Mouse (Mus musculus) hindbrain, embryonic 11.5 days (tissue): Measurements from ENCODE around the gene Tgfa. TPM values are rescaled to one million over a fixed set of nuclear protein-coding genes. Genes with fewer than 3 reads are reported as not detected.

Experiments
- ATAC-seq: fragments of 200-750 bp; cut with Nextera tagmentation; 2 replicates; pipeline ENCODE4 v1.8.0; 2017; ENCODE audit warnings: mild to moderate bottlenecking, moderate TSS enrichment, moderate library complexity; ENCODE audit not compliant: low FRiP score
- DNase-seq: peaks from one replicate; pipeline ENCODE4 v3.0.0-alpha.2; 2015; ENCODE audit warnings: low spot score
- H3K27ac ChIP-seq: fragments of 300-500 bp; sonication (generic); 2 replicates; pipeline ENCODE4 v1.5.1; 2014; ENCODE audit warnings: mild to moderate bottlenecking, low read depth, low read length
- H3K27me3 ChIP-seq: fragments of 300-500 bp; sonication (generic); 2 replicates; pipeline ENCODE4 v1.6.1; 2014; ENCODE audit warnings: mild to moderate bottlenecking, low read length, moderate library complexity, mixed read lengths; ENCODE audit not compliant: control insufficient read depth, insufficient read depth
- H3K36me3 ChIP-seq: fragments of 300-500 bp; sonication (generic); 2 replicates; pipeline ENCODE4 v1.6.1; 2014; ENCODE audit warnings: mild to moderate bottlenecking, low read length, moderate library complexity, mixed read lengths; ENCODE audit not compliant: control insufficient read depth, insufficient read depth
- H3K4me1 ChIP-seq: fragments of 300-500 bp; sonication (generic); replicated peaks from 2 replicates; pipeline ENCODE4 v1.6.1; 2014; ENCODE audit warnings: low read length, mixed read lengths; ENCODE audit not compliant: control insufficient read depth, insufficient read depth
- H3K4me2 ChIP-seq: fragments of 300-500 bp; sonication (generic); replicated peaks from 2 replicates; pipeline ENCODE4 v1.6.1; 2014; ENCODE audit warnings: mild to moderate bottlenecking, low read depth, low read length
- H3K4me3 ChIP-seq: fragments of 300-500 bp; sonication (generic); 2 replicates; pipeline ENCODE4 v1.5.1; 2014; ENCODE audit warnings: low read depth, low read length
- H3K9ac ChIP-seq: fragments of 300-500 bp; sonication (generic); 2 replicates; pipeline ENCODE4 v1.6.1; 2014; ENCODE audit warnings: low read depth, low read length
- H3K9me3 ChIP-seq: fragments of 300-500 bp; sonication (generic); 2 replicates; pipeline ENCODE4 v1.6.1; 2016; ENCODE audit warnings: low read length; ENCODE audit not compliant: control insufficient read depth
- WGBS: fragments of 180-500 bp; shearing (Covaris S2); extraction: QIAGEN DNeasy Blood & Tissue Kit; methylation state at CpG from one replicate; pipeline ENCODE4 v1.1.7; 2014; 5-methylcytosine and 5-hydroxymethylcytosine counted together
- polyA plus RNA-seq: library from polyadenylated mRNA; unstranded; fragments of >200 nt; fragmentation: Nextera tagmentation; extraction: Ambion mirVana; gene quantifications from 2 replicates; pipeline ENCODE4 v1.2.1, GENCODE M21; 2014

Gene Tgfa
- polyA plus RNA-seq, 1 experiment from 2014 or later = 2.5 TPM

DNA sequence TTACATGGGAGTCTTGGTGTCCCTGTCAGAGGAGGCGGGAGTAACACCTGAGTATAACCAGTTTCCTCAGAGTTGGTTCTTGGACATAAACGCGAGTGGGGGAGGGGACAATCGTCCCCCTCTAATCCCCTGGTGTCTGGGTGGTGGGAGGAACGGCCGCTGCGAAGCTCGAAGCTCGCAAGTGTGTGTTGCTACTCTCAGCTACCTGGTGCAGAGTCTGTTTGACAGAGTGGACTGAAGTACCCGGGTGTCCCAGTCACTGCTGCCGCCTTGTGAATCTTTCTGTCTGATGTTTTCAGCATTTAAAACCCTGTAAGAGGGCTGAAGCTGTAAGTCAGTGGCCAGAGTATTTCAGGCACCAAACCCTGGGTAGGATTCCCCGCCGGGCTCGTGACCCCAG, 1.0 kb downstream of the Tgfa start:
- Histone ChIP-seq H3K9me3 (no peaks in the 10 kb centered on the region), H3K4me2 (peak overlapping the region; percentile 98), H3K4me3 (peak overlapping the region; percentile 74), H3K9ac (no peak overlapping the region), H3K4me1 (0 out of 2 replicates have a peak, but pooled peaks cover 3% of the 10 kb centered on the region), H3K36me3 (no peaks in the 10 kb centered on the region), H3K27ac (no peak overlapping the region), H3K27me3 (peaks cover 21% of the 10 kb centered on the region; the same call in 1 of the 2 replicates)
- ATAC-seq = no peak
- WGBS = 7% methylated on average over 14 of the region's 14 CpGs
- peak; percentile 39 for DNase-seq

DNA sequence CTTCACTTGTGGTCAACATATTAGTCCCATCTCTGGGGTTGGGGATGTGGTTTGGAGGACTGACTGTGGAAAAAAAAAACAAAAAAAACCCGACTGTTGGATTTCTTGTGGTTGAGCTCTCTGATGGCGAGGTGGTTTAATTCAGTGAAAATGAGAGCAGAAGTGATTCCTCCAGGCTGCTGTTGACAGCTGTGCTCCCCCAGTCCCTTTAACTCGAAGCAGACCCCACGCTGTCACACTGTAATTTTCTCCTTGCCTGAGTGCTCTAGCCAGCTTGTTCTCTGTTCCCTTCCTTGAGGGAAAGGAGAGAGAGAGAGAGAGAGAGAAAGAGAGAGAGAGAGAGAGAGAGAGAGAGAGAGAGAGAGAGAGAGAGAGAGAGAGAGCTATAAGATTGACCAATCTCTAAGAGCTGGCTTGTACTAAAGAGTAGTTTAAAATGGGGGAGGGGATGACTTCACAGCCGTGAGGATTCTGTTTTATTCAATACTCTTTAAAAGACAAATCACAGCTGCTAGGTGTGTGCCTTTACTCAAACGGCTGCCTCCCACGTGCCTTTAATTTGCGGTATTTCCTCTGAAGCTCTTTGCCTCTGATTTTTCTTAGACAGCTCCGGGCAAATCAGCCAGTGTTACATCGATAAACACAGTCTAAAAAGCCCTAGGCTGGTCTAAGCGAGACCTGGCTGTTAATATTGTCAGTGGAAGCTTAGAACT, 2.3 kb downstream of the Tgfa start:
- H3K4me3 ChIP-seq = no peak overlapping the region
- H3K4me1 ChIP-seq = 0 out of 2 replicates have a peak, but pooled peaks cover 3% of the 10 kb centered on the region
- WGBS = 41% methylated on average over 11 of the region's 11 CpGs
- H3K27ac ChIP-seq = no peak overlapping the region
- no peak for DNase-seq
- no peaks in the 10 kb centered on the region for H3K9me3 ChIP-seq
- H3K4me2 ChIP-seq = no peak overlapping the region
- peaks cover 21% of the 10 kb centered on the region; the same call in 1 of the 2 replicates for H3K27me3 ChIP-seq
- no peaks in the 10 kb centered on the region for H3K36me3 ChIP-seq
- ATAC-seq = no peak
- H3K9ac ChIP-seq = no peak overlapping the region

DNA sequence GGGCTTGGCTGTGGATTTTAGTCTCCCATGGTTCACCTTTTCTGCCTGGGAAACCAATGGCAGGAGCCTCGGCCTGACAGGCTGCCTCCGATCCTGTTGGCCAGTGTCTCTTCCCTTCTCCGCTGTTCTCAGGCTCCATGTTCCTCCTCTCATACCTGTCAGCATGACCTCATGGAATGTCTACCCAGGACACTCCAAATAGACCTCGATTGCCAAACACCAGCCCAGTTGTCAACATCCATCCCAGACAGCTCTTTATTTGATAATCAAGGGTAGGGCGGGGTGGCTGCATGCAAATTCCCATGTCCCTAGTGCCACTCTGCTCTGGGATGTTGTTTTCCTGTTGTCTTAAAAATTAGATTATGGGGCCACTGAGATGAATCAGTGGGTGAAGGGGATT, 5.9 kb downstream of the Tgfa start:
- Histone ChIP-seq H3K27ac (no peak overlapping the region), H3K4me1 (0 out of 2 replicates have a peak, but pooled peaks cover 2% of the 10 kb centered on the region), H3K36me3 (no peaks in the 10 kb centered on the region), H3K9ac (no peak overlapping the region), H3K9me3 (no peaks in the 10 kb centered on the region), H3K4me3 (no peak overlapping the region), H3K27me3 (peaks cover 10% of the 10 kb centered on the region; the same call in 1 of the 2 replicates), H3K4me2 (no peak overlapping the region)
- 81% methylated on average over 5 of the region's 5 CpGs for WGBS
- ATAC-seq = no peak
- DNase-seq = no peak

DNA sequence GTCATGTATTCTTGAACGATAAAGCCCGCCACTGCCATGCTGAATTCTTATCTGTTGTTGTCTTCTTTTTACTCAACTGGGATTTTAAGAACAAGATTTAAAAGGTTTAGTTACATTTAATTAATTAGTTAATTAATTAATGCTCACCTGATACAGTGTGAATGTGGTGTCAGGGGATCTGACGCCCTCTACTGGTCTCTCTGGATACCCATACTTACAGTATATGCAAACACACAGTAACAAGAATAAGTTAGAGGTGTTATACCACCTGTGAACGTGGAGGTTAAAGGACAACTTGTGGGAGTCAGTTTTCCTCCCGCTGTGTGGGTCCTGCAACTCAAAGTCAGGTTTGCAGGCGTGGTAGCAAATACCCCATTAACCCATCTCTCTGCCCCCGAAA, 8.1 kb downstream of the Tgfa start:
- 78% methylated on average over 7 of the region's 7 CpGs for WGBS

DNA sequence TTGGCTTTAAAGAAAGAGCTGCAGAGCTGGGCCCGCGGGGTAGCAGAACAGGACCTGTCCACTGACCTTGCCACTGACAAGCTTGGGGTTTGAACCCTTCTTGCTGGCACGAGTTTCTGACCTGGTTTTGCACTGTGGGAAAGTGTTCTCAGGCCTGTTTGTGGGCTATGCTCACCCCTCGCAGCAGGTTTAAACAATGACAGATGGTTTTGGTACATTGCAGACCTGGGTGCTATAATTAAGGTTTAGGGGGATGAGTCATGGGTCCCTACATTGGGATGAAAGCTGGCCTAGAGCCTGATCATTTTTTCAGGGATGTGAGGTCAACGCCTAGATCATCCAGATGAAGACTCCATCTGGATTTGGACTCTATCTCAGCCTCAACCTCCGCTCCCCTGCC, 11.0 kb downstream of the Tgfa start:
- 92% methylated on average over 6 of the region's 6 CpGs for WGBS
- H3K9me3 ChIP-seq = no peaks in the 10 kb centered on the region

More for the DNA sequence above, 8.1 kb downstream of the Tgfa start:
- H3K4me1 ChIP-seq = no peaks in the 10 kb centered on the region
- H3K9me3 ChIP-seq = no peaks in the 10 kb centered on the region
- no peak overlapping the region for H3K9ac ChIP-seq
- no peak overlapping the region for H3K27ac ChIP-seq
- ATAC-seq (no peak), DNase-seq (no peak)
- H3K4me3 ChIP-seq = no peak overlapping the region
- no peaks in the 10 kb centered on the region for H3K36me3 ChIP-seq
- H3K4me2 ChIP-seq = no peak overlapping the region
- H3K27me3 ChIP-seq = no peaks in the 10 kb centered on the region

DNA sequence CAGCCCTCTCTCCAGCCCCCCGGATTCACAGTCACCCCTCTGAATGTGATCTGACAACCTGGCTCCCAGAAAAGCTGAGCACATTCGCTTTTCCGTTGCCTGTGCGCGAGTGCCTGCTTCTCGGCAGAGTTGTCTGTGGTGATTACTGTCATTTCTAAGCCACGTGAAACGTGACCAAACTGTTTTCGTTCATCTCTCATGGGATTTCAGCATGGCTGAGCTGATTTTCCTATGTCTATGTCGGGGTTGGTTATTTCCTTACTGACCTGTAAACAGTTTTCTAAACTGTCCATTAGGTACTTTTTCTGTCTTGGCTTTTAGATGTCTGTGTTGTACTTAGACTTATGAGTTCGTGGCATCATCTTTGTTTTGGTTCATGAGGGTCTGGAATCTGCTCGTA, 12.0 kb downstream of the Tgfa start:
- no peak overlapping the region for H3K27ac ChIP-seq
- H3K36me3 ChIP-seq = no peaks in the 10 kb centered on the region
- WGBS = 75% methylated on average over 12 of the region's 12 CpGs
- no peak for DNase-seq
- no peak for ATAC-seq
- no peak overlapping the region for H3K4me2 ChIP-seq
- no peak overlapping the region for H3K9ac ChIP-seq
- no peaks in the 10 kb centered on the region for H3K4me1 ChIP-seq
- H3K27me3 ChIP-seq = no peaks in the 10 kb centered on the region
- H3K9me3 ChIP-seq = no peaks in the 10 kb centered on the region
- H3K4me3 ChIP-seq = no peak overlapping the region

More for the DNA sequence above, 11.0 kb downstream of the Tgfa start:
- Histone ChIP-seq H3K4me3 (no peak overlapping the region), H3K9ac (no peak overlapping the region), H3K4me2 (no peak overlapping the region), H3K27ac (no peak overlapping the region), H3K36me3 (no peaks in the 10 kb centered on the region), H3K4me1 (no peaks in the 10 kb centered on the region), H3K27me3 (no peaks in the 10 kb centered on the region)
- ATAC-seq (no peak), DNase-seq (no peak)

DNA sequence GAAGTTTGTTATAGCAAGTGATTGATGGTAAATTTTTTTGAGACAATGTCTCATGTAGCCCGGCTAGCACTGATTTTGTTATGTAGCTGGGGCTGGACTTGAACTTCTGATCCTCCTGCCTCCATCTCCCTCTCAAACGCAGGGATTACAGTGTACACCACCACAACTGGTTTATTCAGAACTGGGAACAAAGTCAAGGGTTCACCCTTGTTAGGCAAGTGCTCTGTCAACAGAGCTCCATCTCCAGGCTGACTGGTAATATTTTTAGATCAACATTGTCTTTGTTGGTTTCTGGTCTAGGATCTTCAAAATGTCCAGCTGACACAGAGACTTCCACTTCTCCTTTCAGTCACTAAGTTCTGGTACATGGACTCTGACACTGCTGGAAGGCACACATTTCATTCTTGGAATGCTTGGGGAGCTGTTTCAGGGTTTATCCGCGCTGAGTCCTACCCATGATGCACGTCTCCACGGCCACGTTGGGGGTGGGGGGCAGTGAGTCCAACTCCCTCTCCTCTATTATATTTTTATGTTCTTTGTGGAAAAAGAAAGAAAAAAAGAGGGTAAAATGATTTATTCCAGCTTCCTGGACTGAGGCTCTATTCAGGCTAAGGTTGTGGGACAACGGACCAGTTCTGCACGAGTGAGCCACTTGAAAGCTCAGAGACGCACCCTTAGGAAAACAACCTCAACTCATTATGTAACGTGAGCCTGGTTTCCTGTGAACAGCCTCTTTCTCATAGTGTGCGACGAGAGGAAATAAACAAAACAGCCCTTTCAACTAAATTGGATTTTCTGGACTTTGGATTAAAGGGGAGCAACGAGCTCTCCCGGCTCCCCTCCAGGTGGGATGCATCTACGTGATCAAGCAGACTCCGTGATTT, 14.4 kb downstream of the Tgfa start:
- H3K4me2 ChIP-seq = no peak overlapping the region
- no peak for ATAC-seq
- H3K4me3 ChIP-seq = no peak overlapping the region

DNA sequence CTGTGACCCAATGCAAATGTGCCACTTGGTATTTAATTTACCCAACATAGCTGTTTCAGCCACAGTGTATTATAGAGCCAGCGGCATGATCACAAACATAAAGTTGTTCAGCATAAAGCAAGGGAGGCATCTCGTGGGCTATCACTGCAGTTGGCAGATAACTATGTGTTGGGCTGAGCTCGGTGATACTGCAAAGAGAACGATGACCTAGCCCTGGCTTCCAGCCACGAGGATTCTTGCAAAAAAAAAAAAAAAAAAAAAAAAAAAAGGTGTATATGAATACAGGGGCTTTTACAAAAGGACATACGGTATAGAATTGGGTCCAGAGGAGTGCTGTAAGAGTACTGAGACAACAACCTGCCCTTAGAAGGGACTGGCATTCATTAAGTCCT, 15.0 kb downstream of the Tgfa start:
- H3K36me3 ChIP-seq = no peaks in the 10 kb centered on the region
- WGBS = 61% methylated on average over 6 of the region's 6 CpGs
- H3K4me3 ChIP-seq = no peak overlapping the region
- no peaks in the 10 kb centered on the region for H3K9me3 ChIP-seq
- H3K4me2 ChIP-seq = no peak overlapping the region
- H3K4me1 ChIP-seq = no peaks in the 10 kb centered on the region
- DNase-seq = no peak
- H3K27me3 ChIP-seq = no peaks in the 10 kb centered on the region
- H3K27ac ChIP-seq = no peak overlapping the region
- no peak for ATAC-seq
- no peak overlapping the region for H3K9ac ChIP-seq

More for the DNA sequence above, 14.4 kb downstream of the Tgfa start:
- no peak overlapping the region for H3K27ac ChIP-seq
- H3K9me3 ChIP-seq = no peaks in the 10 kb centered on the region
- H3K27me3 ChIP-seq = no peaks in the 10 kb centered on the region
- H3K9ac ChIP-seq = no peak overlapping the region
- 51% methylated on average over 17 of the region's 17 CpGs for WGBS
- H3K36me3 ChIP-seq = no peaks in the 10 kb centered on the region
- no peaks in the 10 kb centered on the region for H3K4me1 ChIP-seq
- DNase-seq = no peak
